ENCODE assay signal across 10 mouse cellular contexts in the genomic region with DNA sequence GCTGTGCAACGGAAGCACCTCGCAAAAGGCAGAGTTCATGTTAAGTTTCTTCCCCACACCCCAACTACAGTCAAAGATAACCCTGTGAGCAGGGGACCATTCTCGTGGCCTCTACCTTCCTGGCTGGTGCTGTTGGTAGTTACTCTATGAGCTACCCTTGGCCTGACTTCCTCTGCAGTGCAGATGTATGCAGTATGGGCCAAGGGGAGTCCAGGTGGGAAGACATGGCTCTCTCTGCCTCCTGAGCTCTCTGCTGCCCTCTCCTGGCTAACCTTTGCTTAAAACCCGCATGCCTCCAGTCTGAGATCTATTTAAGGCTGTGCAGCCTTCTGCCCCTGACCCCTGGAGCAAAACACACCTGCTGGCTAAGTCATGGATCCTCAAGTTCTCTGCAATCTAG. TPM values are rescaled to one million over a fixed set of nuclear protein-coding genes. Genes with fewer than 3 reads are reported as not detected.
A peak's percentile ranks its signal among the peaks of the same experiment; 100 is the strongest.
DNase-seq lines count a peak whose midpoint lies in the region; ATAC-seq and TF ChIP-seq lines count a peak whose summit lies in the region.
"Had no signal": no experiment of that assay in that cellular context is flagged by ENCODE, and none has a peak within 500 bp of the region (broad histone marks: within the 10 kb centered on the region; RNA-seq: fewer than 3 reads in every experiment).

No protein-coding gene starts in this region.

- WGBS in intestine, postnatal 0 days, result 72% methylated on average over 4 of the region's 4 CpGs
- WGBS in intestine, embryonic 16.5 days, result 69% methylated on average over 4 of the region's 4 CpGs

- no peaks in the 10 kb centered on the region for H3K27me3 ChIP-seq in intestine, postnatal 0 days (replicated peaks; ENCODE audit: control insufficient read depth, insufficient read depth, low read length)
- H3K27me3 ChIP-seq in intestine, embryonic 16.5 days (replicated peaks; ENCODE audit: control insufficient read depth, insufficient read depth, low read length), result no peaks in the 10 kb centered on the region
- H3K27me3 ChIP-seq: neural tube, embryonic 12.5 days had no signal

- DNase-seq in ES-CJ7 (ENCODE audit: low read depth, low spot score), result peak; percentile 82
- DNase-seq in embryo, embryonic 10.5 days (ENCODE audit: low spot score), result peak; percentile 30
- DNase-seq in naive thymus-derived CD4-positive, alpha-beta T cell, adult 2 months (ENCODE audit: low read depth), result peak; percentile 66
- DNase-seq in layer of hippocampus, postnatal 36 days, result no peak
- DNase-seq in right cerebral cortex, adult 18-20 months, result no peak
- DNase-seq in layer of hippocampus, adult 8-10 months (ENCODE audit: low spot score in 2 of 2), result no peak

- no peaks in the 10 kb centered on the region for H3K36me3 ChIP-seq in intestine, postnatal 0 days (ENCODE audit: control insufficient read depth, insufficient read depth)
- H3K36me3 ChIP-seq in intestine, embryonic 16.5 days (ENCODE audit: control insufficient read depth, insufficient read depth, low read length), result no peaks in the 10 kb centered on the region
- H3K36me3 ChIP-seq: neural tube, embryonic 12.5 days had no signal

- H3K4me3 ChIP-seq in intestine, postnatal 0 days (ENCODE audit: low read depth, low read length), result no peak overlapping the region
- no peak overlapping the region for H3K4me3 ChIP-seq in intestine, embryonic 16.5 days (ENCODE audit: low read length)
- H3K4me3 ChIP-seq: neural tube, embryonic 12.5 days had no signal

- H3K27ac ChIP-seq in intestine, postnatal 0 days (ENCODE audit: low read depth, low read length), result no peak overlapping the region
- H3K27ac ChIP-seq in intestine, embryonic 16.5 days (ENCODE audit: low read length), result no peak overlapping the region
- H3K27ac ChIP-seq: neural tube, embryonic 12.5 days had no signal

- TF ChIP-seq CTCF in intestine, postnatal 0 days (IDR thresholded peaks at IDR 0.05; ENCODE audit: low read depth), result peak; percentile 71

- ATAC-seq in intestine, postnatal 0 days, result no peak
- no peak for ATAC-seq in intestine, embryonic 16.5 days

- H3K4me1 ChIP-seq in intestine, postnatal 0 days (replicated peaks; ENCODE audit: control insufficient read depth, insufficient read depth, low read length), result no peaks in the 10 kb centered on the region
- no peaks in the 10 kb centered on the region for H3K4me1 ChIP-seq in intestine, embryonic 16.5 days (ENCODE audit: control insufficient read depth, insufficient read depth, low read length)
- H3K4me1 ChIP-seq: neural tube, embryonic 12.5 days had no signal

- no peaks in the 10 kb centered on the region for H3K9me3 ChIP-seq in intestine, postnatal 0 days (ENCODE audit: control insufficient read depth)
- H3K9me3 ChIP-seq in intestine, embryonic 16.5 days (ENCODE audit: control insufficient read depth, low read length), result no peaks in the 10 kb centered on the region

- H3K9ac ChIP-seq in intestine, postnatal 0 days (ENCODE audit: low read depth, low read length), result no peak overlapping the region
- no peak overlapping the region for H3K9ac ChIP-seq in intestine, embryonic 16.5 days (ENCODE audit: low read depth, low read length)
- H3K9ac ChIP-seq: neural tube, embryonic 12.5 days had no signal

- H3K4me2 ChIP-seq in intestine, postnatal 0 days (replicated peaks; ENCODE audit: low read depth), result no peak overlapping the region
- H3K4me2 ChIP-seq in intestine, embryonic 16.5 days (ENCODE audit: low read depth, low read length), result no peak overlapping the region
- H3K4me2 ChIP-seq: neural tube, embryonic 12.5 days had no signal

RNA-seq across cellular contexts. Expression of gene Cd300lb, which starts 10.2 kb away (rescaled TPM):
- 0.07 and 0.14 TPM in 2 replicates for polyA plus RNA-seq in intestine, postnatal 0 days (2015; fragmentation: Nextera tagmentation; extraction: Ambion mirVana)
- 0.23 and 0.33 TPM in 2 replicates for polyA plus RNA-seq in intestine, embryonic 16.5 days (2015; fragmentation: Nextera tagmentation; extraction: Ambion mirVana)
- not detected for total RNA-seq in layer of hippocampus, postnatal 36 days (2021)
- under 1 TPM in 2 of 4 experiments, not detected in 2; 0.25 to 0.48 TPM for total RNA-seq in layer of hippocampus, adult 8-10 months (2022)
- polyA plus RNA-seq: neural tube, embryonic 12.5 days had no signal

RNA-seq across cellular contexts. Expression of gene Cd300a, which starts 34.1 kb away (rescaled TPM):
- 2.2 and 2.3 TPM in 2 replicates for polyA plus RNA-seq in intestine, postnatal 0 days (2015; fragmentation: Nextera tagmentation; extraction: Ambion mirVana)
- polyA plus RNA-seq in intestine, embryonic 16.5 days (2015; fragmentation: Nextera tagmentation; extraction: Ambion mirVana), result 2.5 and 2.6 TPM in 2 replicates
- total RNA-seq in layer of hippocampus, postnatal 36 days (2021), result under 1 TPM; 0.40 to 0.56 TPM
- total RNA-seq in layer of hippocampus, adult 8-10 months (2022), result 1 to 10 TPM in 2 of 4 experiments, under 1 TPM in 2; 0.39 to 1.3 (median 0.80) TPM

RNA-seq across cellular contexts. Expression of gene Cd300c, which starts 45.0 kb away (rescaled TPM):
- not detected in 2 replicates for polyA plus RNA-seq in intestine, postnatal 0 days (2015; fragmentation: Nextera tagmentation; extraction: Ambion mirVana)
- polyA plus RNA-seq in intestine, embryonic 16.5 days (2015; fragmentation: Nextera tagmentation; extraction: Ambion mirVana), result not detected in 2 replicates
- not detected for total RNA-seq in layer of hippocampus, postnatal 36 days (2021)
- total RNA-seq in layer of hippocampus, adult 8-10 months (2022), result not detected
- polyA plus RNA-seq: kidney, embryonic 16.5 days; neural tube, embryonic 12.5 days had no signal

Comparison
In these comparisons a context has a peak if more than half of its experiments do, and no peak if none do; other contexts are left out.
1. DNase-seq: peak in ES-CJ7 (single experiment), embryo, embryonic 10.5 days (single experiment) and naive thymus-derived CD4-positive, alpha-beta T cell, adult 2 months (single experiment); none in layer of hippocampus, postnatal 36 days (0 of 2), right cerebral cortex, adult 18-20 months (single experiment) and layer of hippocampus, adult 8-10 months (0 of 2).